ENCODE assay signal across 17 mouse cellular contexts in genomic region chr5:77408530-77408929, GRCm38 (mm10). TPM values are rescaled to one million over a fixed set of nuclear protein-coding genes. Genes with fewer than 3 reads are reported as not detected.
DNase-seq lines count a peak whose midpoint lies in the region; ATAC-seq and TF ChIP-seq lines count a peak whose summit lies in the region.
"Had no signal": no experiment of that assay in that cellular context is flagged by ENCODE, and none has a peak within 500 bp of the region (broad histone marks: within the 10 kb centered on the region; RNA-seq: fewer than 3 reads in every experiment).

No protein-coding gene starts in this region.

- H3K9ac ChIP-seq in heart, embryonic 14.5 days (ENCODE audit: low read length): no peak overlapping the region
- H3K9ac ChIP-seq in heart, embryonic 11.5 days (ENCODE audit: low read depth, low read length): no peak overlapping the region
- H3K9ac ChIP-seq in limb, embryonic 12.5 days (replicated peaks): no peak overlapping the region
- no peak overlapping the region for H3K9ac ChIP-seq in stomach, embryonic 15.5 days
- no peak overlapping the region for H3K9ac ChIP-seq in stomach, postnatal 0 days (ENCODE audit: low read length)

- H3K27ac ChIP-seq in heart, embryonic 14.5 days (replicated peaks in 1 of 2; ENCODE audit: control insufficient read depth in 1 of 2, insufficient read depth in 1 of 2, low read depth in 2 of 2, low read length in 2 of 2): no peak overlapping the region
- no peak overlapping the region for H3K27ac ChIP-seq in heart, embryonic 11.5 days (ENCODE audit: low read depth, low read length)
- no peak overlapping the region for H3K27ac ChIP-seq in limb, embryonic 12.5 days
- no peak overlapping the region for H3K27ac ChIP-seq in limb, embryonic 10.5 days
- no peak overlapping the region for H3K27ac ChIP-seq in stomach, embryonic 15.5 days
- no peak overlapping the region for H3K27ac ChIP-seq in stomach, postnatal 0 days (replicated peaks)
- H3K27ac ChIP-seq: hindbrain, embryonic 12.5 days; liver, embryonic 13.5 days had no signal

- TF ChIP-seq EP300 in stomach, postnatal 0 days (optimal IDR thresholded peaks at IDR 0.05): no peak

- peaks cover 11% of the 10 kb centered on the region; the same call in 1 of the 2 replicates for H3K27me3 ChIP-seq in heart, embryonic 14.5 days (ENCODE audit: control insufficient read depth, insufficient read depth, low read length)
- H3K27me3 ChIP-seq in heart, embryonic 11.5 days (ENCODE audit: control insufficient read depth, insufficient read depth, low read length): peaks cover 10% of the 10 kb centered on the region
- peaks cover 44% of the 10 kb centered on the region for H3K27me3 ChIP-seq in limb, embryonic 12.5 days
- peaks cover 43% of the 10 kb centered on the region for H3K27me3 ChIP-seq in limb, embryonic 10.5 days (ENCODE audit: low read depth, poor library complexity, severe bottlenecking)
- H3K27me3 ChIP-seq in stomach, embryonic 15.5 days (replicated peaks): no peaks in the 10 kb centered on the region
- no peaks in the 10 kb centered on the region for H3K27me3 ChIP-seq in stomach, postnatal 0 days (ENCODE audit: control insufficient read depth, insufficient read depth, low read length)

- no peaks in the 10 kb centered on the region; a peak in 1 of 4 replicates for H3K4me1 ChIP-seq in heart, embryonic 14.5 days (ENCODE audit: control insufficient read depth in 2 of 2, insufficient read depth in 2 of 2, low read length in 2 of 2)
- no peaks in the 10 kb centered on the region for H3K4me1 ChIP-seq in heart, embryonic 11.5 days (ENCODE audit: control insufficient read depth, insufficient read depth, low read length)
- H3K4me1 ChIP-seq in limb, embryonic 12.5 days (replicated peaks): peaks cover 10% of the 10 kb centered on the region; the same call in 1 of the 2 replicates
- H3K4me1 ChIP-seq in limb, embryonic 10.5 days: peaks cover 10% of the 10 kb centered on the region
- H3K4me1 ChIP-seq in stomach, embryonic 15.5 days: peaks cover 4% of the 10 kb centered on the region; the same call in 1 of the 2 replicates
- H3K4me1 ChIP-seq in stomach, postnatal 0 days (replicated peaks; ENCODE audit: control insufficient read depth, insufficient read depth): no peaks in the 10 kb centered on the region; the same call in 1 of the 2 replicates

- no peaks in the 10 kb centered on the region for H3K36me3 ChIP-seq in heart, embryonic 14.5 days (ENCODE audit: control insufficient read depth, insufficient read depth, low read length)
- H3K36me3 ChIP-seq in heart, embryonic 11.5 days (ENCODE audit: control insufficient read depth, insufficient read depth, low read length): no peaks in the 10 kb centered on the region
- no peaks in the 10 kb centered on the region for H3K36me3 ChIP-seq in limb, embryonic 12.5 days
- H3K36me3 ChIP-seq in limb, embryonic 10.5 days: no peaks in the 10 kb centered on the region
- no peaks in the 10 kb centered on the region for H3K36me3 ChIP-seq in stomach, embryonic 15.5 days
- no peaks in the 10 kb centered on the region for H3K36me3 ChIP-seq in stomach, postnatal 0 days (ENCODE audit: control insufficient read depth, insufficient read depth, low read length)
- H3K36me3 ChIP-seq: forebrain, embryonic 10.5 days; hindbrain, embryonic 12.5 days; liver, embryonic 13.5 days had no signal

- no peaks in the 10 kb centered on the region for H3K9me3 ChIP-seq in heart, embryonic 14.5 days (ENCODE audit: control insufficient read depth, low read length)
- H3K9me3 ChIP-seq in heart, embryonic 11.5 days (replicated peaks; ENCODE audit: control insufficient read depth, low read length): peaks cover 2% of the 10 kb centered on the region; the same call in 1 of the 2 replicates
- H3K9me3 ChIP-seq in limb, embryonic 12.5 days: 0 out of 2 replicates have a peak, but pooled peaks cover 3% of the 10 kb centered on the region
- H3K9me3 ChIP-seq in limb, embryonic 10.5 days (replicated peaks): no peaks in the 10 kb centered on the region
- H3K9me3 ChIP-seq in stomach, embryonic 15.5 days: no peaks in the 10 kb centered on the region
- H3K9me3 ChIP-seq in stomach, postnatal 0 days (ENCODE audit: control insufficient read depth, low read length): no peaks in the 10 kb centered on the region
- H3K9me3 ChIP-seq: hindbrain, embryonic 12.5 days; liver, embryonic 13.5 days had no signal

- no peak for TF ChIP-seq CTCF in stomach, postnatal 0 days (IDR thresholded peaks at IDR 0.05; ENCODE audit: low read depth)

- WGBS in heart, embryonic 14.5 days: 89% methylated on average over 6 of the region's 6 CpGs
- 80% methylated on average over 6 of the region's 6 CpGs for WGBS in heart, embryonic 11.5 days (ENCODE audit: insufficient replicate concordance)
- WGBS in limb, embryonic 12.5 days: 95% methylated on average over 6 of the region's 6 CpGs
- 94% methylated on average over 6 of the region's 6 CpGs for WGBS in limb, embryonic 10.5 days
- WGBS in stomach, embryonic 15.5 days: 92% methylated on average over 6 of the region's 6 CpGs
- WGBS in stomach, postnatal 0 days: 84% methylated on average over 6 of the region's 6 CpGs

- ATAC-seq in heart, embryonic 14.5 days (ENCODE audit: insufficient number of reproducible peaks, insufficient read depth, low FRiP score, low read depth): no peak
- ATAC-seq in heart, embryonic 11.5 days (replicated peaks; ENCODE audit: insufficient number of reproducible peaks, low FRiP score, low TSS enrichment): no peak
- no peak for ATAC-seq in limb, embryonic 12.5 days (ENCODE audit: insufficient number of reproducible peaks, insufficient read depth, low FRiP score, low TSS enrichment, low read depth)
- no peak for ATAC-seq in stomach, embryonic 15.5 days (ENCODE audit: insufficient read depth, low FRiP score, low read depth)
- ATAC-seq in stomach, postnatal 0 days (ENCODE audit: low FRiP score, low TSS enrichment): no peak
- ATAC-seq in megakaryocyte progenitor cell, adult 5-6 weeks (replicated peaks; ENCODE audit: poor library complexity): no peak

- DNase-seq in limb, embryonic 10.5 days (ENCODE audit: low spot score): no peak
- DNase-seq in stomach, postnatal 0 days (ENCODE audit: low spot score): no peak
- DNase-seq: B cell, adult 2 months; cerebellum, postnatal 14 days; forebrain, postnatal 0 days; layer of hippocampus, adult 9-11 months; left cerebral cortex, postnatal 4 days; liver, embryonic 13.5 days; right cerebral cortex, postnatal 14 days had no signal

- H3K4me3 ChIP-seq in heart, embryonic 14.5 days (ENCODE audit: control insufficient read depth in 1 of 2, insufficient read depth in 1 of 2, low read depth in 1 of 2, low read length in 2 of 2): no peak overlapping the region
- H3K4me3 ChIP-seq in heart, embryonic 11.5 days (ENCODE audit: low read depth, low read length): no peak overlapping the region
- no peak overlapping the region for H3K4me3 ChIP-seq in limb, embryonic 12.5 days (replicated peaks)
- H3K4me3 ChIP-seq in limb, embryonic 10.5 days: no peak overlapping the region
- H3K4me3 ChIP-seq in stomach, embryonic 15.5 days (replicated peaks): no peak overlapping the region
- no peak overlapping the region for H3K4me3 ChIP-seq in stomach, postnatal 0 days (ENCODE audit: low read depth, low read length)

- 0 out of 2 replicates have a peak overlapping the region, but pooled peaks have one; percentile 93 for H3K4me2 ChIP-seq in heart, embryonic 14.5 days (ENCODE audit: low read length)
- H3K4me2 ChIP-seq in heart, embryonic 11.5 days: no peak overlapping the region
- peak overlapping the region; percentile 98; the same call in 1 of the 2 replicates for H3K4me2 ChIP-seq in limb, embryonic 12.5 days
- peak overlapping the region; percentile 94; the same call in 1 of the 2 replicates for H3K4me2 ChIP-seq in stomach, embryonic 15.5 days
- no peak overlapping the region for H3K4me2 ChIP-seq in stomach, postnatal 0 days (replicated peaks; ENCODE audit: low read depth)

RNA-seq across cellular contexts. Expression of gene Igfbp7, which starts 0.7 kb away (rescaled TPM):
- polyA plus RNA-seq in heart, embryonic 14.5 days (2014; fragmentation: Nextera tagmentation; extraction: Ambion mirVana): 49.8 and 51.8 TPM in 2 replicates
- polyA plus RNA-seq in heart, embryonic 11.5 days (2014; fragmentation: Nextera tagmentation; extraction: Ambion mirVana): 35.3 and 38.1 TPM in 2 replicates
- polyA plus RNA-seq in limb, embryonic 12.5 days (2016; fragmentation: Nextera tagmentation; extraction: Ambion mirVana): 9.8 and 10.5 TPM in 2 replicates
- 1.1 and 1.3 TPM in 2 replicates for polyA plus RNA-seq in limb, embryonic 10.5 days (2016; fragmentation: Nextera tagmentation; extraction: Ambion mirVana)
- polyA plus RNA-seq in stomach, embryonic 15.5 days (2015; fragmentation: Nextera tagmentation; extraction: Ambion mirVana): 146 and 174 TPM in 2 replicates
- 421 and 437 TPM in 2 replicates for polyA plus RNA-seq in stomach, postnatal 0 days (2015; fragmentation: Nextera tagmentation; extraction: Ambion mirVana)
- 0.96 and 1.5 TPM in 2 replicates for total RNA-seq in megakaryocyte progenitor cell, adult 5-6 weeks (2015)
- 0.44 and 0.79 TPM in 2 replicates for total RNA-seq in megakaryocyte progenitor cell, adult 5-6 weeks (2017)
- total RNA-seq: megakaryocyte-erythroid progenitor cell, adult 5-6 weeks had no signal

Comparison
In these comparisons a context has a peak if more than half of its experiments do, and no peak if none do; other contexts are left out.
1. H3K4me2 ChIP-seq: peak in heart, embryonic 14.5 days (single experiment), limb, embryonic 12.5 days (single experiment) and stomach, embryonic 15.5 days (single experiment); none in heart, embryonic 11.5 days (single experiment) and stomach, postnatal 0 days (single experiment).